ENCODE assay signal across 11 mouse cellular contexts in genomic region chr15:31418686-31419024, GRCm38 (mm10). TPM values are rescaled to one million over a fixed set of nuclear protein-coding genes. Genes with fewer than 3 reads are reported as not detected.
DNase-seq lines count a peak whose midpoint lies in the region; ATAC-seq and TF ChIP-seq lines count a peak whose summit lies in the region.
"Had no signal": no experiment of that assay in that cellular context is flagged by ENCODE, and none has a peak within 500 bp of the region (broad histone marks: within the 10 kb centered on the region; RNA-seq: fewer than 3 reads in every experiment).

No protein-coding gene starts in this region.

- H3K36me3 ChIP-seq in midbrain, embryonic 14.5 days (ENCODE audit: control insufficient read depth, insufficient read depth, low read length): no peaks in the 10 kb centered on the region
- H3K36me3 ChIP-seq in midbrain, postnatal 0 days (ENCODE audit: insufficient read depth, low read length): no peaks in the 10 kb centered on the region
- H3K36me3 ChIP-seq in intestine, embryonic 16.5 days (ENCODE audit: control insufficient read depth, insufficient read depth, low read length): no peaks in the 10 kb centered on the region
- no peaks in the 10 kb centered on the region for H3K36me3 ChIP-seq in neural tube, embryonic 15.5 days

- H3K4me2 ChIP-seq in midbrain, embryonic 14.5 days (ENCODE audit: low read length): no peak overlapping the region
- H3K4me2 ChIP-seq in midbrain, postnatal 0 days (ENCODE audit: low read depth, low read length, poor library complexity, severe bottlenecking): no peak overlapping the region; the same call in 1 of the 2 replicates
- peak overlapping the region; percentile 17; the same call in 1 of the 2 replicates for H3K4me2 ChIP-seq in intestine, embryonic 16.5 days (ENCODE audit: low read depth, low read length)
- H3K4me2 ChIP-seq in neural tube, embryonic 15.5 days: peak overlapping the region; percentile 23

- intact Hi-C loops in gastrocnemius, adult 2 months (cut with DNase I): loop anchor here (1.0 to 5.0 kb wide), 2 partner anchors 51 to 103 kb away; partner anchors contain the start of gene Ankrd33b
- intact Hi-C loops in left cerebral cortex, postnatal 4 days (cut with DNase I): no loop called here
- intact Hi-C loops in left cerebral cortex, postnatal 36 days (cut with DNase I): loop anchor here (5.0 kb wide), 1 partner anchor 101 kb away; no protein-coding TSS in a partner anchor

- 26% methylated on average over 7 of the region's 7 CpGs for WGBS in midbrain, embryonic 14.5 days
- WGBS in midbrain, postnatal 0 days: 20% methylated on average over 7 of the region's 7 CpGs
- 16% methylated on average over 7 of the region's 7 CpGs for WGBS in intestine, embryonic 16.5 days
- WGBS in neural tube, embryonic 15.5 days: 14% methylated on average over 7 of the region's 7 CpGs

- no peaks in the 10 kb centered on the region for H3K27me3 ChIP-seq in midbrain, embryonic 14.5 days (ENCODE audit: control insufficient read depth, insufficient read depth, low read length)
- H3K27me3 ChIP-seq in midbrain, postnatal 0 days (ENCODE audit: insufficient read depth, low read length): no peaks in the 10 kb centered on the region
- no peaks in the 10 kb centered on the region for H3K27me3 ChIP-seq in intestine, embryonic 16.5 days (replicated peaks; ENCODE audit: control insufficient read depth, insufficient read depth, low read length)
- no peaks in the 10 kb centered on the region for H3K27me3 ChIP-seq in neural tube, embryonic 15.5 days (replicated peaks)
- H3K27me3 ChIP-seq: CH12.LX had no signal

- H3K9ac ChIP-seq in midbrain, embryonic 14.5 days (replicated peaks; ENCODE audit: low read length): no peak overlapping the region
- no peak overlapping the region for H3K9ac ChIP-seq in midbrain, postnatal 0 days (replicated peaks; ENCODE audit: low read length, poor library complexity, severe bottlenecking)
- H3K9ac ChIP-seq in intestine, embryonic 16.5 days (ENCODE audit: low read depth, low read length): no peak overlapping the region
- H3K9ac ChIP-seq in neural tube, embryonic 15.5 days (replicated peaks): no peak overlapping the region

- no peak for TF ChIP-seq CTCF in gastrocnemius, adult 2 months (IDR thresholded peaks at IDR 0.05)
- TF ChIP-seq CTCF in midbrain, postnatal 0 days (IDR thresholded peaks at IDR 0.05): no peak

- no peaks in the 10 kb centered on the region for H3K9me3 ChIP-seq in midbrain, embryonic 14.5 days (ENCODE audit: control insufficient read depth, low read length)
- H3K9me3 ChIP-seq in midbrain, postnatal 0 days (ENCODE audit: low read length): no peaks in the 10 kb centered on the region
- H3K9me3 ChIP-seq in intestine, embryonic 16.5 days (ENCODE audit: control insufficient read depth, low read length): no peaks in the 10 kb centered on the region
- H3K9me3 ChIP-seq in neural tube, embryonic 15.5 days (replicated peaks): no peaks in the 10 kb centered on the region

- DNase-seq in gastrocnemius, adult 2 months: no peak
- DNase-seq in gastrocnemius, adult 18-20 months (ENCODE audit: low spot score): no peak
- DNase-seq in midbrain, embryonic 14.5 days: peak; percentile 27
- DNase-seq in midbrain, postnatal 0 days (ENCODE audit: low spot score): no peak
- no peak for DNase-seq in left cerebral cortex, postnatal 4 days
- DNase-seq in left cerebral cortex, postnatal 36 days (ENCODE audit: low spot score in 2 of 2): no peak

- peak overlapping the region; percentile 62 for H3K27ac ChIP-seq in gastrocnemius, adult 2 months
- H3K27ac ChIP-seq in midbrain, embryonic 14.5 days (replicated peaks; ENCODE audit: low read depth, low read length): no peak overlapping the region
- H3K27ac ChIP-seq in midbrain, postnatal 0 days (ENCODE audit: low read depth, low read length): no peak overlapping the region
- no peak overlapping the region for H3K27ac ChIP-seq in intestine, embryonic 16.5 days (ENCODE audit: low read length)
- H3K27ac ChIP-seq in neural tube, embryonic 15.5 days (replicated peaks): no peak overlapping the region

- H3K4me3 ChIP-seq in gastrocnemius, adult 2 months: peak overlapping the region; percentile 62
- H3K4me3 ChIP-seq in midbrain, embryonic 14.5 days (replicated peaks; ENCODE audit: low read depth, low read length): no peak overlapping the region
- no peak overlapping the region for H3K4me3 ChIP-seq in midbrain, postnatal 0 days (ENCODE audit: low read depth, low read length)
- no peak overlapping the region for H3K4me3 ChIP-seq in intestine, embryonic 16.5 days (ENCODE audit: low read length)
- H3K4me3 ChIP-seq in neural tube, embryonic 15.5 days (replicated peaks): no peak overlapping the region
- H3K4me3 ChIP-seq: myocyte had no signal

- ATAC-seq in midbrain, embryonic 14.5 days (ENCODE audit: low FRiP score, low TSS enrichment): 0 out of 2 replicates have a peak, but pooled peaks have one; percentile 51
- no peak for ATAC-seq in midbrain, postnatal 0 days (ENCODE audit: low FRiP score)
- ATAC-seq in intestine, embryonic 16.5 days: no peak
- ATAC-seq in neural tube, embryonic 15.5 days (ENCODE audit: low FRiP score): no peak

- H3K4me1 ChIP-seq in midbrain, embryonic 14.5 days (ENCODE audit: control insufficient read depth, insufficient read depth, low read length): no peaks in the 10 kb centered on the region
- no peaks in the 10 kb centered on the region for H3K4me1 ChIP-seq in midbrain, postnatal 0 days (ENCODE audit: insufficient read depth, low read length)
- H3K4me1 ChIP-seq in intestine, embryonic 16.5 days (ENCODE audit: control insufficient read depth, insufficient read depth, low read length): no peaks in the 10 kb centered on the region
- no peaks in the 10 kb centered on the region for H3K4me1 ChIP-seq in neural tube, embryonic 15.5 days

RNA-seq across cellular contexts. Expression of gene Ropn1l, which starts 34.9 kb away (rescaled TPM):
- total RNA-seq in gastrocnemius, adult 2 months (2021): not detected
- not detected for total RNA-seq in gastrocnemius, adult 18-20 months (2021)
- 1.4 and 1.8 TPM in 2 replicates for polyA plus RNA-seq in midbrain, embryonic 14.5 days (2014; fragmentation: Nextera tagmentation; extraction: Ambion mirVana)
- 0.71 and 1.3 TPM in 2 replicates for total RNA-seq in midbrain, postnatal 0 days (2014; rRNA removed)
- 2.2 and 2.4 TPM in 2 replicates for polyA plus RNA-seq in midbrain, postnatal 0 days (2015; fragmentation: Nextera tagmentation; extraction: Ambion mirVana)
- 1.7 and 1.9 TPM in 2 replicates for polyA plus RNA-seq in intestine, embryonic 16.5 days (2015; fragmentation: Nextera tagmentation; extraction: Ambion mirVana)
- polyA plus RNA-seq in neural tube, embryonic 15.5 days (2015; fragmentation: Nextera tagmentation; extraction: Ambion mirVana): 1.5 and 2.0 TPM in 2 replicates
- total RNA-seq in left cerebral cortex, postnatal 4 days (2021): 1 to 10 TPM in 1 of 2 experiments, under 1 TPM in 1; 0.77 to 1.1 TPM
- under 1 TPM; 0.57 to 0.79 TPM for total RNA-seq in left cerebral cortex, postnatal 36 days (2021)
- total RNA-seq: hematopoietic stem cell, adult 5-6 weeks had no signal

RNA-seq across cellular contexts. Expression of gene Ankrd33b, which starts 51.1 kb away (rescaled TPM):
- 10 to 100 TPM; 11.9 to 31.5 TPM for total RNA-seq in gastrocnemius, adult 2 months (2021)
- total RNA-seq in gastrocnemius, adult 18-20 months (2021): 10 to 100 TPM; 16.8 to 19.0 TPM
- 0.18 and 0.64 TPM in 2 replicates for polyA plus RNA-seq in midbrain, embryonic 14.5 days (2014; fragmentation: Nextera tagmentation; extraction: Ambion mirVana)
- 0.99 and 1.6 TPM in 2 replicates for total RNA-seq in midbrain, postnatal 0 days (2014; rRNA removed)
- polyA plus RNA-seq in midbrain, postnatal 0 days (2015; fragmentation: Nextera tagmentation; extraction: Ambion mirVana): 0.80 and 1.1 TPM in 2 replicates
- 0.07 and 0.76 TPM in 2 replicates for polyA plus RNA-seq in intestine, embryonic 16.5 days (2015; fragmentation: Nextera tagmentation; extraction: Ambion mirVana)
- 0.70 and 2.6 TPM in 2 replicates for polyA plus RNA-seq in neural tube, embryonic 15.5 days (2015; fragmentation: Nextera tagmentation; extraction: Ambion mirVana)
- total RNA-seq in left cerebral cortex, postnatal 4 days (2021): 1 to 10 TPM; 1.2 to 1.3 TPM
- total RNA-seq in left cerebral cortex, postnatal 36 days (2021): 10 to 100 TPM; 70.4 to 76.4 TPM

Comparison
In these comparisons a context has a peak if more than half of its experiments do, and no peak if none do; other contexts are left out.
1. H3K4me2 ChIP-seq: peak in intestine, embryonic 16.5 days (single experiment) and neural tube, embryonic 15.5 days (single experiment); none in midbrain, embryonic 14.5 days (single experiment) and midbrain, postnatal 0 days (single experiment).